Mouse (Mus musculus): ENCODE data around the gene Frmpd2.
"Not testable (repeated sequence)": the region's sequence is repeated elsewhere in the genome, so short reads cannot be mapped to it uniquely, and the experiment has no call there.

Frmpd2 gene

GRCm38 (mm10) chr14:33471331-33471730, at the start of gene Frmpd2:
Gene Frmpd2 (plus strand): TSS chr14:33471696.
- DNase-seq (ENCODE audit: low read depth, low spot score): no peak

- DNase-seq (ENCODE audit: low read depth, low spot score): no peak
Measured at GRCm38 (mm10) chr14:33423003-33423402, 48.5 kb upstream of the Frmpd2 start.

DNA sequence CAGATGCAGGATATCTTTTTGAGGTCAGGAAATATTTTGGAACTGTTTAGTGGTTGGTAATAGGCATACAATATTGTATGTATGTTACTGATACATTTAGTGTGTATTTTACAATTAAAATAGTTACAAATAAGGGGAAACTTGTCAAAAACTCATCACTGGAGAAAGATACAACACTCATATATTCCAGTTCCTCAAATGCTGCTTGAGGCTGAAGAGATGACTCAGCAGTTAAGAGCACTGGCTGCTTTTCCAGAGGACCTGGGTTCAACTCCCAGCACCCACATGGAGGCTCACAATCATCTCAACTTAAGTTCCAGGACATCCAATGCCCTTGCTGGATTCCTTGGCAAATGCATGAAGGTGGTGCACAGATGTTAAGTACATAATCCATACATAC, 47.4 kb upstream of the Frmpd2 start:
- no peak for DNase-seq (ENCODE audit: low read depth, low spot score)

- not testable (repeated sequence) for DNase-seq (ENCODE audit: low read depth, low spot score)
Measured at GRCm38 (mm10) chr14:33432485-33432884, 39.0 kb upstream of the Frmpd2 start.

DNA sequence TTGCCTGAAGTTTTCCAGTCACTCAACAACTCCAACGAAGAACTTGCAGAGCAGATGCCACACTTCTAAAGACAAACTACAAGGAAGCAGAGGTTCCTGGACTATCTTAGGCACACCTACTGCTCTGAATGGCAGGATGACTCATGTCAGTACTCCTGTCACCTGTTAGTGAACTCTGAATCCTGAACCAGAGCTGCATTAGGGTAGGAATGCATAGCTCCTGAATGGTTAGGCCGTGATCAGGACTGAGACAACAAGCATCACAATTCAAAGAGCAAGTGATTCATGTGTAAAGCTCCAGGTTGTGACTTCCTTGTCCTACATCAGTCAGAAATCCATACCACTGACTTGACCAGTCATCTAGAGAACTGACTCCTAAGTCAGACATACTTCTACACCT, 27.7 kb upstream of the Frmpd2 start:
- DNase-seq (ENCODE audit: low read depth, low spot score): no peak

GRCm38 (mm10) chr14:33445962-33446361, 25.5 kb upstream of the Frmpd2 start:
- no peak for DNase-seq (ENCODE audit: low read depth, low spot score)

DNA sequence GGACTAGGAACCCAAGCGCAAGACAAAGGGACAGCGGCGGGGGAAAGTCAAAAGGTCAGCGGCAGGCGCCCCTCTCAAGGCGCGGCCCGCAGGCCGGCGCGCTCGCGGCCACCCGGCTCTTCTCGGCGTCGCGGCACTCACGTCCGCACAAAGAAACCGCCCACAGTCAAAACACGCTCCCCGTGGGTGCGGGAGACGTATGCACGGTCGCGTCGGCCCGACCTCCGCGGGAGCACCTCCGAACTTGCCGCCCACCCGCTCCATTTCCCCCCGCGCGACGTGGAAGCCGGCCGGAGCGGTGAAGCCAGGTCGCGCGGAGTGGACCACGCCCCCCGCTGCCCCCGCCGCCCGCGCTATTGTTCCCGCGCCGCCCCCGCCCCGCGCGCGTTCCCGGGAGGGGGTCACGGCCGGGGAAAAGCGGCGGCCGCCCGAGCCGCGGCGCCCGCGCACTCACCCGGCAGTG, 24.9 kb upstream of the Frmpd2 start:
- DNase-seq (ENCODE audit: low read depth, low spot score): peak; percentile 29

DNA sequence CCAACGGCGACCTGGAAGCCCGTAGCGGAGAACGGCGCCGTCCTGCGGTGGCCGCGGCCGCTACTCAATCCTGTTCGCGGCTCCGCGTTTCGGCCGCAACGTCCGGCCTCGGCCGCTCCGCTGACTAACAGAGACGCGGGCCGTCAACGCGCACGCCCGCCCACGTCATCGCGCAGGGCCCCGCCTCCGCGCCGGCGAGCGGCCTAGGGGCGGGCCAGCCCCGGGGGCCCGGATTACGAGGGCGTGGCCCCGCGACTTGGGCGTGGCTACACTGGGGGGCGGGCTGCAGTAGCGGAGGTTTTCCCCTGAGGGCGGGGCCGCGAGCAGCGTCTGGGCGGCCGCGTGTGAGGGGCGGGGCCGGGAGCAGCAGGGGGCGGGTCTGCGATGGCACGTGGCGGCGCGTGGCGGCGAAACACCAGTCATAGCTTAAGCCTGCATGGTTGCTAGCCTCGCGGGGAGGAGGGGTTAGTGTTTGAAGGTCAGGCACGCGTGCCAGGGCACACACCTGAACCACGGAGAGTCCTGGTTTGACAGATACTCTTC, 24.4 kb upstream of the Frmpd2 start, which contains the start of gene Mapk8:
TSS of gene Mapk8 (minus strand) at position 132 of the 543 bp plus-strand sequence.
- DNase-seq (ENCODE audit: low read depth, low spot score): peak; percentile 85

DNA sequence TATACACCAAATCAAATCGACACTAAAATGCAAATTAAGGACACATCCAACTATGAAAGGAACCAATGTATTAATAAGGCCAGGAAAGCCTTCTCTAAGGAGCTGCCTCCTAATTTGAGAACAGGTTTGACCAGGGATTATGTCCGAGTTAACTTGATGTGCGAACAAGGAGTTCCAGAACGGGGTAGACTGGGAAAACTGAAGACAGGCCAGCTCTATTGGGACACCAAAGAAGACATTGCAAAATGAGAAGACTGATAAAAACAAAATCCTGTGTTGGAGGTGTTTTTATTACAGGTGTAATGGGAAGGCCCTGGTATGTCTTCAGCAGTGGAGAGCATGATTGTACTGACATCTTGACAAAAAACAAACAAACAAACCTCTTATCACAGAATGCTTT, 23.2 kb upstream of the Frmpd2 start:
- no peak for DNase-seq (ENCODE audit: low read depth, low spot score)

DNA sequence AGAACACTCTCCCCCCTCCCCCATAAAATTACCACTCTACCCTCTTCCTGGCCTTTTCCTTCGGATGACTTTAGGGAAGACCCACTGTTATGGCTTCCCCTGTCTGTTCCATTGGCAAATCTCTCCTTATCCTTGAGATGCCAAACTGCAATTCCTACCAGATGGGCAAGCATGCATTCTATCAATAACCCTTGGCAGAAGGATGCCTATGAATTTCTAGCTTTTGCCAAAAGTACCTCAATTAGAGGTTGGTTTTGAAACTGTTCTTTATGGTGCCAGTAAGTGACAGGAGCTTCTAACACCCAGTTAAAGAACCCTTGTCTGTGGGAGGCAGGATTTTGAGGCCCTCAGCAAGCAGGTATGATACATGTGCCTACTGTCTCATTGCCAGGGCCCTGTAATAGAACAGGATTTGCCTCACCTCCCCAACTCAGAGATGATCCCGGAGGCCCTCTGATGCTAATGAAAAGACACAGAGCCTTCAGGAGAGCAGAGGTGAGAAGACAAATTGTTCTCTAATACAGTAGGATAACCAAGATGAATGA, 22.1 kb upstream of the Frmpd2 start:
- DNase-seq (ENCODE audit: low read depth, low spot score): no peak

DNA sequence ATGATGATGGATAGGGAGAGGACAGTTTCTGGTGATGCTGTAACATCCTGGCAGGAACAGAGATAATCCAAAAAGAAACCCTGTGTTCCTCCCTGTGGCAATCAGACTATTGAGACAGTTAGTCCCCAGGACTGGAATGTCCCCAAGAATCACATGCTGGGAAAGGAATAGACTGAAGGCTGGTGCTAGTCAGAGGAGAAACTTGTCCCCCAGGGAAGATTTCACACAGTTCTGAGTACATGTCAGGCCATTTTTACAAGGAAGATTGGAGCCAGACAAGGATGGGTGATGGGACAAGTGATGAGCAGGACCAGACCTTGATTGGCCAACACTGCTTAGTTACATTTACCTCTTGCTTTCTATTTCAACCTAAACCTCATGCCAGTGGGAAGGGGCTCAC, 21.2 kb upstream of the Frmpd2 start:
- DNase-seq (ENCODE audit: low read depth, low spot score): no peak

DNA sequence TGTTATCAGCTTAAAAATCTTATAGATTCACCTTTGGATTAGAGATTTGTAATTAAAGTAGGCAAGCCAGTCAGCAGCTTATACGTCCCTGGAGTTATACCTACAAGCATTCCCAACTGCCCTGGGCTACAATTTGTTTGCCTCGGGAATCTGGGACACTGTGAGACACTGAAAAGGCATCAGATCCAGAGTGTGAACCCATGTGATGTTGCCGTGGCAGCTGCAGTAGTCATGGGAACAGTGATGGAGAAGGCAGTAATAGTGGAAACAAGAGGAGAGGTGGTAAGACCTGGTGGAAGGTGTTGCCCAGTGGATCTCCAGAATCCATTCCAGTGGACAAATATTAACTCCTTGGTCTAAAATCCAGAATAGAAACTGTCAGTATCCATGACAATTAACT, 7.8 kb upstream of the Frmpd2 start:
- DNase-seq (ENCODE audit: low read depth, low spot score): no peak

- DNase-seq (ENCODE audit: low read depth, low spot score): no peak
Measured at GRCm38 (mm10) chr14:33467766-33468165, 3.7 kb upstream of the Frmpd2 start.

DNA sequence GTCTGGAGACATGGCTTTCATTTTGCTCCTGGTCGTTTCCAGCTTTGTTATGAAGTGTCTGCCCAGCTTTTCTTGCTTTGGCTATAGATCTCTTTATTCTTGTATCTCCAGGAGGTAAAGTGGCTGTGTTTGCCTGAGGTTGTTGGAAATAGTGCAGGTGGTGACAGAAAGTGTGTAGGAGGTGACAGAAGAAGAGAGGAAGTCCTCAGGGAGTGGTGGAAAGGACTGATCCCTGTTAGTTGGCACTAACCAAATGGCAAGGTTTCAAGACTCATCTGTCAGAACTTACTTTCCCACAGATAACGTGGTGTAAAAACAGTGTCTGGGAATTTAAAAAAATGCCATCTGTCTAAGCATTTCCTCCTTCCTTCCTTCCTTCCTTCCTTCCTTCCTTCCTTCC, 3.0 kb downstream of the Frmpd2 start:
- DNase-seq (ENCODE audit: low read depth, low spot score): no peak

DNA sequence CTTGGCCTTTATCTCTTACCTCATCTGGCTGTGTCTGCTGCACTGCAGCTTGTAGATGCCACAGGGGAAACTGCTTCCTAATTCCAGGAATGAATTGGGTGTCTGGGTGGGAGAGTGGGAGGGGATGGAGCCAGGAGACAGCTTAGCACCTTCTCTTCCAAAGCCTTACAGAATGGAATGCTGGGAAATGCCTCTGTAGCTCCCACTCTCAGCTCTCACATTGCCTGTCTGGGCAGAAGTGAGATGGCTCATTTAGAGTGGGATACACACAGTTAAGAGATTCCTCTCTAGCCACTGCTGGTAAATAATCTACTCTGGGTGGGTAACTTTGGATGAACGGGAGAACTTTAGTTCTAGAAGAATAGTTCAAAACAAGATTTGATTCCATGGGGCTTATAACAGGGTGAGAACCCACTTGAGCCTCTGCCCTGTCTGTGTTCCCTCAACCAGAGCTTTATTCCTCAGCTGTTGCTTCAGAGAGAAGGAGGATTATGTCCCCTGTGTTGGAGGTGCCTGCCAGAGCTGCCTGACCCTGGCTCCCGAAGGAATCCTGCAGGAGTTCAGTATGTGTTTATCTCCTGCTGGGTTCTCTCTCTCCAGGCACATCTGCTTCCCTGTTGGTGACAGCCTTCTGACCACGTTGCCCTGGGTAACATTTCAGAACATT, 4.7 kb downstream of the Frmpd2 start:
- no peak for DNase-seq (ENCODE audit: low read depth, low spot score)

DNA sequence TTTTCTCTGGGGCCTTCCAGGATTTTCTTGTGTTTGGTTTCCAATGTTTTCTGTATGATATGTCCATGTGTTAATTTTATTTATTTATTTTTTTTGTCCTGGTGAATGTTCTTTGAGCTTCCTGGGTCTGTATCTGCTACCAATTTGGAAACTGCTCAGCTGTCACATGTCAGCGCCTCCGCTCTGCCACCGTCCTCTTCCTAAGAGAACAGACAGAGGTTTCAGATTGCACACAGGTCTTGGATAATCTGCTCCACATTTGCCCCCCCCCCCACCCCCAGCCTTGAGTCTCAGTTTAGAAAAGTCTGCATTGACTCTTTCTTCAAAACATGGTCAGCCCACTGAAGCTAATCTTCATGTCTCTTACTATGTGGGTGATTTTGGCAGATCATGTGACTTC, 10.5 kb downstream of the Frmpd2 start:
- no peak for DNase-seq (ENCODE audit: low read depth, low spot score)

- no peak for DNase-seq (ENCODE audit: low read depth, low spot score)
Measured at GRCm38 (mm10) chr14:33487805-33488550, 16.5 kb downstream of the Frmpd2 start.

DNA sequence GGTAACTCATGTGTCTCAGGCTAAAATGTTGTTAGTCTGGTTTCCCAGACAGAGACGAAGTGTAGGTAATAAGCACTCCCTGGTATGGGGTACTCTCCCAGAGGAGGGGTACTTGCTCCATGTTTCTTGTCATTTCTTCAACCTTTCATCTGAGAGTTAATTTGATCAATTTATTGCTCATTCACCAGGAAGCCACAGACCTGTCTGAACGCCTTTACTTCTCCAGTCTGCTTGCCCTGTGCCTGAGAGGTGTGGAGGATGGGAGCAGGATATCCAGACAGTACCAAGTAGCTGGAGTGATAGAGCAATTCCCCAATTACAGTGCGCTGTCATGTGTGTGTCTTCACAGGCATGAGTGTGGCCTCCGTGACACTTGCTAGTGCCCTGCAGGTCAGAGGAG, 23.7 kb downstream of the Frmpd2 start:
- no peak for DNase-seq (ENCODE audit: low read depth, low spot score)

- no peak for DNase-seq (ENCODE audit: low read depth, low spot score)
Measured at GRCm38 (mm10) chr14:33497418-33497817, 25.9 kb downstream of the Frmpd2 start.

DNA sequence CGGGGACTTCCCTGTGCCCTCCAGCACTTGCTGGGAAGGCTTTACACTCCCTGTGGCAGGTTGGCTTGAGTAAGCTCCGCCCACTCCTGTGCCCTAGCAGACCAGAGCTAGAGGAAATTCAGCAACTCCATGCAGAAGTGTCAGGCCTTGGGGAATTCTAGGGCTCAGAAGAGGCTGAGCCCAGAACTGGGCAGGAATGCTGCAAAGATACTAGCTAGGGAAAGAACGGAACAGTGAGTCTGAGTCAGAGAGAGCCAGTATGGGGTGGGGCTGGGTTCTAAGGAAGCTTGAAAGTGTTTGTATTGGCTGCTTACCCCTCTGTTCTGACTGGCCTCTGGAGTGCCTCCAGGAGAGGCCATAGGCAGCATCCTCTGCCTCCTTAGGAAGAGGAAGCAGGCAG, 27.4 kb downstream of the Frmpd2 start:
- no peak for DNase-seq (ENCODE audit: low read depth, low spot score)

GRCm38 (mm10) chr14:33500631-33501030, 29.1 kb downstream of the Frmpd2 start:
- no peak for DNase-seq (ENCODE audit: low read depth, low spot score)

DNA sequence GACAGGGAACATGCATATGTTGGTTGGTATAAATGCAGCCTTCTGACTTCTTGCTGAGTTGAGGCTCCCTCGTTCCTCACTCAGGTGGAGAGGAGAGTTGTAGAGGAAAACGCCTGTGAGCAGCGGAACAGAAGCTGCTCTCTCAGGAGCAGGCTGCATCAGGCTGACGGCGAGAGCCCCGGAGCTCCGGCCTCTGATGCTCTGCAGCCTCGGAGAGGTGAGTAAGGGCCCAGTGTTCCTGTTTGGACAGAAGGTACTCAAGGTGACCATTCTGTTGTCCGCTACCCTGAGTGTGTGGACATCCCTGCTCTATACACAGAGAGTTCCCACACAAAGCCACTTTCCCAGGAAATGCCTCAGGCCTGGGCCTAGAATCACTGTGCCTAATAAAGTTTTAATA, 31.8 kb downstream of the Frmpd2 start:
- no peak for DNase-seq (ENCODE audit: low read depth, low spot score)

- DNase-seq (ENCODE audit: low read depth, low spot score): no peak
Measured at GRCm38 (mm10) chr14:33506696-33507095, 35.2 kb downstream of the Frmpd2 start.

Measured in R1 (cell line).